Mouse (Mus musculus) cerebral cortex, adult 2 months (tissue): ENCODE data around the gene Apoa2.

Experiments
- WGBS: fragments of 180-500 bp; shearing (Covaris S2); methylation state at CpG from one replicate; pipeline ENCODE4 v1.1.7; 2018; 5-methylcytosine and 5-hydroxymethylcytosine counted together

The Apoa2 gene

GRCm38 (mm10) chr1:171224857-171225256 is at the start of gene Apoa2:
TSS of gene Apoa2 (plus strand) at chr1:171225054.
- 86% methylated on average over 5 of the region's 5 CpGs for WGBS

- 68% methylated on average over 5 of the region's 5 CpGs for WGBS
Observed at GRCm38 (mm10) chr1:171179487-171180171, 45.2 kb upstream of the Apoa2 start.

GRCm38 (mm10) chr1:171183025-171183424 is 41.8 kb upstream of the Apoa2 start:
- WGBS: 80% methylated on average over 3 of the region's 3 CpGs

- 46% methylated on average over 3 of the region's 3 CpGs for WGBS
Observed at GRCm38 (mm10) chr1:171183620-171184019, 41.2 kb upstream of the Apoa2 start.

GRCm38 (mm10) chr1:171184314-171184713 is 40.5 kb upstream of the Apoa2 start:
- WGBS: 75% methylated on average over 7 of the region's 7 CpGs

- WGBS: 55% methylated on average over 8 of the region's 8 CpGs
Observed at GRCm38 (mm10) chr1:171185655-171186054, 39.2 kb upstream of the Apoa2 start.

GRCm38 (mm10) chr1:171187851-171188700 is 36.8 kb upstream of the Apoa2 start:
- WGBS: 42% methylated on average over 13 of the region's 13 CpGs

- 25% methylated on average over 8 of the region's 8 CpGs for WGBS
Observed at GRCm38 (mm10) chr1:171189046-171189445, 35.8 kb upstream of the Apoa2 start.

- WGBS: 61% methylated on average over 14 of the region's 14 CpGs
Observed at GRCm38 (mm10) chr1:171189476-171190114, 35.3 kb upstream of the Apoa2 start.

- WGBS: 96% methylated on average over 9 of the region's 9 CpGs
Observed at GRCm38 (mm10) chr1:171190832-171191231, 34.0 kb upstream of the Apoa2 start.

- 61% methylated on average over 10 of the region's 10 CpGs for WGBS
Observed at GRCm38 (mm10) chr1:171192283-171192682, 32.6 kb upstream of the Apoa2 start.

GRCm38 (mm10) chr1:171193093-171193840 is 31.6 kb upstream of the Apoa2 start:
- WGBS: 9% methylated on average over 18 of the region's 18 CpGs

- 63% methylated on average over 11 of the region's 11 CpGs for WGBS
Observed at GRCm38 (mm10) chr1:171193911-171194830, 30.7 kb upstream of the Apoa2 start.

- WGBS: 25% methylated on average over 20 of the region's 20 CpGs
Observed at GRCm38 (mm10) chr1:171195046-171195822, 29.6 kb upstream of the Apoa2 start.

- under 1% methylated on average over 33 of the region's 33 CpGs for WGBS
Observed at GRCm38 (mm10) chr1:171195887-171196397, 28.9 kb upstream of the Apoa2 start, which contains the start of gene Pcp4l1. TSS of gene Pcp4l1 (minus strand) at chr1:171196268.

- 73% methylated on average over 1 of the region's 1 CpGs for WGBS
Observed at GRCm38 (mm10) chr1:171199532-171199931, 25.3 kb upstream of the Apoa2 start.

GRCm38 (mm10) chr1:171200769-171201168 is 24.1 kb upstream of the Apoa2 start:
- WGBS: 93% methylated on average over 1 of the region's 1 CpGs

- WGBS: 60% methylated on average over 11 of the region's 11 CpGs
Observed at GRCm38 (mm10) chr1:171203471-171204248, 21.2 kb upstream of the Apoa2 start.

GRCm38 (mm10) chr1:171204249-171204644 is 20.6 kb upstream of the Apoa2 start:
- 66% methylated on average over 7 of the region's 7 CpGs for WGBS
